Mouse (Mus musculus): ENCODE data around the gene Gm21865. TPM values are rescaled to one million over a fixed set of nuclear protein-coding genes. Genes with fewer than 3 reads are reported as not detected.
"Not testable (repeated sequence)": the region's sequence is repeated elsewhere in the genome, so short reads cannot be mapped to it uniquely, and the experiment has no call there.

Gm21865 gene
- total RNA-seq (2021): not detected
- long read RNA-seq, experiment 1: 0 reads
- long read RNA-seq, experiment 2: 0 reads

DNA sequence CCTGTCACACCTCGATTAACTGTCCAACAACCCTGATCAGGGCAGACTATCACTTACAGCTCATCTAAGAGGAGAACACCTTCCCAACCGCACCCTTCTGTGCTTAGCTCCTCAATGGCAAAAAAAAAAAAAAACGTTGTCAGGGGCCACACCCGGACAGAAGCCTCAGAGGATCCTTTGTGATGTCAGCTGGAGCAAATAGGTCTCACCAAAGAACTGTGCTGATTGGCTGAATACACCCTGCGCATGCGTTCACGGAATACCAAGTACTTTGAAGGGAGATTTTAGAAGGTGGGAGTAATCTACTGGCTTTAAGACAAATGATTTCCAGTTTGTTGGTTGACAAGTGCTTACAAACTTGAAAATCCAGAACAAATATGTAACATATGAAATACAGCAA, at the start of gene Gm21865:
TSS of gene Gm21865 (minus strand) at position 101 of the 400 bp plus-strand sequence.
- DNase-seq; intact Hi-C loops (cut with DNase I): not testable (repeated sequence)

Other genes with a start within 250 kb of the Gm21865 start
- gene Gm21882, start 64.6 kb upstream of the Gm21865 start, total RNA-seq (2021): not detected